In the genomic region with DNA sequence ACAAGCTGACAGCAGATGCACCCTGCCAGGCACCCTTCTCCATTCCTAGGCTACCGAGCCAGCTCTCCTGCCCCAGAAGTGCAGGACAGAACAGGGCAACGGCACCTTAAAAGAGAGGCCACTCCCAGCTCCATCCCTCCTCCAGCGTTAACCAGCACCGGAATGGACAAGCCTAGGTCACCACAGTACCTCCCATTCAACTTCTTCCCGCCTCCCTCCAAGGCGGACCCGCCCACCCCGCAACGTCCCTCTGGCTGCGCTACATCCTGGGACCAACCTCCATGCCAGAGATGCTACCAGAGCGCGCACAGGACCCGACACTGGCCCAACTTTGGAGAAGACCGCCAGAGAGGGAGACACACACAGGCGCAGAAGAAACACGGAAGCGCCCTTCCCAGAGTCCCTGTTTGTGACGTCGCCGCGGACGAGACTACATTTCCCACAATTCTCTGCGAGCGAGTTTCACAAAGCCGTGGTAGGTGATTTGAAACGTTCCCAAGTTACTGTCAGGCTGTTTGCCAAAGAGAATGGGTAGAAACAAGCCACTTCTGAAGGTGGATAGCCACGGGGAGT, we compare ENCODE assay signal across 8 mouse cellular contexts. TPM values are rescaled to one million over a fixed set of nuclear protein-coding genes. Genes with fewer than 3 reads are reported as not detected.
DNase-seq lines count a peak whose midpoint lies in the region; ATAC-seq and TF ChIP-seq lines count a peak whose summit lies in the region.

Zfp712 (minus strand) TSS at position 385 of the 573 bp plus-strand sequence.

- peak within 1 kb of the TSS; percentile 71 for H3K27ac ChIP-seq in ES-E14 (ENCODE audit: insufficient read depth, low read depth, low read length, poor library complexity, severe bottlenecking)
- peak within 1 kb of the TSS; percentile 80 for H3K27ac ChIP-seq in forebrain, embryonic 16.5 days (ENCODE audit: low read length)
- H3K27ac ChIP-seq in layer of hippocampus, adult 2 months = peak within 1 kb of the TSS; percentile 91
- H3K27ac ChIP-seq in lung, embryonic 14.5 days (ENCODE audit: low read depth) = peak within 1 kb of the TSS; percentile 90
- no peak within 1 kb of the TSS for H3K27ac ChIP-seq in olfactory bulb, adult 2 months (ENCODE audit: insufficient read depth, low read depth, low read length)
- no peak within 1 kb of the TSS for H3K27ac ChIP-seq in thymus, adult 2 months (ENCODE audit: control insufficient read depth, insufficient read depth, low read length)

- in situ Hi-C loops in ES-E14 (cut with MboI; ENCODE audit: low sequenced_read_pairs in 2 of 2, unreplicated experiment in 2 of 2) = no loop called here

- H3K4me3 ChIP-seq in ES-E14 (ENCODE audit: insufficient read depth in 1 of 2, low read depth in 1 of 2, low read length in 2 of 2, poor library complexity in 1 of 2, severe bottlenecking in 1 of 2) = peak within 1 kb of the TSS; percentile 75 to 79
- H3K4me3 ChIP-seq in forebrain, embryonic 16.5 days (replicated peaks; ENCODE audit: low read length) = peak within 1 kb of the TSS; percentile 86
- H3K4me3 ChIP-seq in layer of hippocampus, adult 2 months = peak within 1 kb of the TSS; percentile 91
- H3K4me3 ChIP-seq in lung, embryonic 14.5 days (ENCODE audit: low read depth, low read length) = peak within 1 kb of the TSS; percentile 61
- H3K4me3 ChIP-seq in olfactory bulb, adult 2 months (ENCODE audit: insufficient read depth, low read depth, low read length) = peak within 1 kb of the TSS; percentile 78
- H3K4me3 ChIP-seq in thymus, adult 2 months (ENCODE audit: control insufficient read depth, insufficient read depth, low read length) = peak within 1 kb of the TSS; percentile 100

- no peaks in the 10 kb centered on the region for H3K27me3 ChIP-seq in forebrain, embryonic 16.5 days (replicated peaks; ENCODE audit: control insufficient read depth, insufficient read depth, low read length)
- H3K27me3 ChIP-seq in lung, embryonic 14.5 days (ENCODE audit: insufficient read depth, low read length) = no peaks in the 10 kb centered on the region
- H3K27me3 ChIP-seq in thymus, adult 2 months (ENCODE audit: control insufficient read depth, insufficient read depth, low read length) = no peaks in the 10 kb centered on the region

- peak; percentile 94 for ATAC-seq in forebrain, embryonic 16.5 days
- ATAC-seq in lung, embryonic 14.5 days (ENCODE audit: insufficient read depth) = peak; percentile 98

- DNase-seq in ES-E14 (ENCODE audit: low read depth, low spot score) = peak; percentile 95
- DNase-seq in cerebellum, adult 11-12 months = peak; percentile 93
- peak; percentile 92 to 94 for DNase-seq in heart, postnatal 36 days
- peak; percentile 92 to 94 for DNase-seq in layer of hippocampus, adult 2 months (ENCODE audit: low spot score in 2 of 2)
- peak; percentile 98 for DNase-seq in lung, embryonic 14.5 days
- peak; percentile 90 for DNase-seq in thymus, adult 2 months

- H3K4me1 ChIP-seq in ES-E14 (ENCODE audit: control insufficient read depth in 2 of 2, insufficient read depth in 2 of 2, low read length in 2 of 2, poor library complexity in 1 of 2) = peaks cover 0 to 1% of the 10 kb centered on the region in 2 experiments; a peak in 1 of 4 replicates
- H3K4me1 ChIP-seq in forebrain, embryonic 16.5 days (replicated peaks; ENCODE audit: control insufficient read depth, insufficient read depth, low read length) = peaks cover 6% of the 10 kb centered on the region
- no peaks in the 10 kb centered on the region for H3K4me1 ChIP-seq in lung, embryonic 14.5 days (ENCODE audit: insufficient read depth)
- H3K4me1 ChIP-seq in olfactory bulb, adult 2 months (ENCODE audit: control insufficient read depth, insufficient read depth, low read length) = no peaks in the 10 kb centered on the region; the same call in 1 of the 2 replicates
- H3K4me1 ChIP-seq in thymus, adult 2 months (replicated peaks; ENCODE audit: control insufficient read depth, insufficient read depth, low read length) = 0 out of 2 replicates have a peak, but pooled peaks cover 2% of the 10 kb centered on the region

- H3K36me3 ChIP-seq in ES-E14 (ENCODE audit: control insufficient read depth, insufficient read depth, low read length, poor library complexity, severe bottlenecking) = no peaks in the 10 kb centered on the region
- no peaks in the 10 kb centered on the region for H3K36me3 ChIP-seq in forebrain, embryonic 16.5 days (ENCODE audit: control insufficient read depth, insufficient read depth)
- no peaks in the 10 kb centered on the region for H3K36me3 ChIP-seq in lung, embryonic 14.5 days (ENCODE audit: insufficient read depth)
- no peaks in the 10 kb centered on the region for H3K36me3 ChIP-seq in thymus, adult 2 months (ENCODE audit: control insufficient read depth, insufficient read depth, low read length)

- TF ChIP-seq CTCF in layer of hippocampus, adult 2 months (conservative IDR thresholded peaks at IDR 0.05) = no peak
- TF ChIP-seq CTCF in lung, embryonic 14.5 days (IDR thresholded peaks at IDR 0.05; ENCODE audit: low read depth) = no peak
- TF ChIP-seq CTCF in olfactory bulb, adult 2 months (IDR thresholded peaks at IDR 0.05; ENCODE audit: insufficient read depth, low read depth, low read length) = no peak
- peak; percentile 18; the same call in 1 of the 2 replicates for TF ChIP-seq CTCF in thymus, adult 2 months (IDR thresholded peaks at IDR 0.05; ENCODE audit: borderline replicate concordance, control insufficient read depth, extremely low read depth, insufficient read depth, low read length, poor library complexity)

- under 1% methylated on average over 27 of the region's 27 CpGs for WGBS in forebrain, embryonic 16.5 days
- WGBS in lung, embryonic 14.5 days = 0% methylated on average over 27 of the region's 27 CpGs
- under 1% methylated on average over 27 of the region's 27 CpGs for WGBS in olfactory bulb, adult 2 months
- WGBS in thymus, adult 2 months = under 1% methylated on average over 27 of the region's 27 CpGs

- peak within 1 kb of the TSS; percentile 60 for H3K9ac ChIP-seq in ES-E14 (ENCODE audit: insufficient read depth, low read depth, low read length, poor library complexity, severe bottlenecking)
- H3K9ac ChIP-seq in forebrain, embryonic 16.5 days (replicated peaks; ENCODE audit: low read depth, low read length) = peak within 1 kb of the TSS; percentile 60
- peak within 1 kb of the TSS; percentile 63 for H3K9ac ChIP-seq in lung, embryonic 14.5 days

- peak; percentile 37; the same call in 1 of the 2 replicates for TF ChIP-seq POLR2A in olfactory bulb, adult 2 months (IDR thresholded peaks at IDR 0.05; ENCODE audit: insufficient read depth, low read depth, low read length)
- no peak; the same call in 1 of the 2 replicates for TF ChIP-seq POLR2A in thymus, adult 2 months (IDR thresholded peaks at IDR 0.05; ENCODE audit: control insufficient read depth, extremely low read depth, insufficient read depth, low read length, poor library complexity)

- H3K9me3 ChIP-seq in ES-E14 (ENCODE audit: control insufficient read depth, insufficient read depth, low read depth, low read length) = no peaks in the 10 kb centered on the region
- H3K9me3 ChIP-seq in forebrain, embryonic 16.5 days (ENCODE audit: control insufficient read depth, low read length) = peaks cover 5% of the 10 kb centered on the region; the same call in 1 of the 2 replicates
- no peaks in the 10 kb centered on the region for H3K9me3 ChIP-seq in lung, embryonic 14.5 days (ENCODE audit: low read depth, low read length)

- peak within 1 kb of the TSS; percentile 77 for H3K4me2 ChIP-seq in forebrain, embryonic 16.5 days (ENCODE audit: low read length)
- peak within 1 kb of the TSS; percentile 82 for H3K4me2 ChIP-seq in lung, embryonic 14.5 days

- intact Hi-C loops in heart, postnatal 36 days (cut with DNase I) = loop anchor here (1.0 to 2.0 kb wide), 2 partner anchors 20 to 68 kb away; no protein-coding TSS in a partner anchor

TF ChIP-seq in ES-E14, 5 proteins besides CTCF, POLR2A, EP300 and RAD21:
- no peak for TF ChIP-seq ZNF384 (IDR thresholded peaks at IDR 0.05; ENCODE audit: low read depth, low read length)
- peak; percentile 92 for TF ChIP-seq HCFC1 (IDR thresholded peaks at IDR 0.05; ENCODE audit: borderline replicate concordance, insufficient read depth, low read length)

RNA-seq across cellular contexts. Expression of gene Zfp712, which starts in this region (rescaled TPM):
- 0.54 and 0.63 TPM in 2 replicates for total RNA-seq in ES-E14 (2012; rRNA removed)
- polyA plus RNA-seq in forebrain, embryonic 16.5 days (2015; fragmentation: Nextera tagmentation; extraction: Ambion mirVana) = 9.7 and 9.8 TPM in 2 replicates
- total RNA-seq in heart, postnatal 36 days (2021) = 1 to 10 TPM; 1.1 to 1.6 TPM
- total RNA-seq in layer of hippocampus, adult 2 months (2021) = 1 to 10 TPM; 4.6 to 5.6 TPM
- polyA plus RNA-seq in lung, embryonic 14.5 days (2014; fragmentation: Nextera tagmentation; extraction: Ambion mirVana) = 3.6 and 4.3 TPM in 2 replicates
- polyA plus RNA-seq in olfactory bulb, adult 2 months (2012; ENCODE audit: insufficient read depth, insufficient read length, low replicate concordance, missing spikeins) = not detected in 2 replicates
- 0.65 and 0.73 TPM in 2 replicates for polyA plus RNA-seq in thymus, adult 2 months (2012; rRNA removed)

Comparison
In these comparisons a context has a peak if more than half of its experiments do, and no peak if none do; other contexts are left out.
1. Peak in DNase-seq, H3K4me3 ChIP-seq, H3K27ac ChIP-seq and H3K9ac ChIP-seq in ES-E14; RNA of the gene not detected or under 1 TPM.
2. Peak in DNase-seq and H3K4me3 ChIP-seq in thymus, adult 2 months; RNA of the gene not detected or under 1 TPM.
3. H3K27ac ChIP-seq: peak in forebrain, embryonic 16.5 days (single experiment), layer of hippocampus, adult 2 months (single experiment) and lung, embryonic 14.5 days (single experiment); none in olfactory bulb, adult 2 months (single experiment) and thymus, adult 2 months (single experiment).
4. Peak in every context shown above with its lines, with median percentiles within 50 percentile points of each other: DNase-seq, H3K4me3 ChIP-seq and H3K9ac ChIP-seq.